Mouse (Mus musculus): ENCODE results near the gene Entpd1. TPM values are rescaled to one million over a fixed set of nuclear protein-coding genes. Genes with fewer than 3 reads are reported as not detected.
A peak's percentile ranks its signal among the peaks of the same experiment; 100 is the strongest.

Gene Entpd1
- polyA plus RNA-seq, 2 experiments = 7.4 to 9.8 TPM

DNA sequence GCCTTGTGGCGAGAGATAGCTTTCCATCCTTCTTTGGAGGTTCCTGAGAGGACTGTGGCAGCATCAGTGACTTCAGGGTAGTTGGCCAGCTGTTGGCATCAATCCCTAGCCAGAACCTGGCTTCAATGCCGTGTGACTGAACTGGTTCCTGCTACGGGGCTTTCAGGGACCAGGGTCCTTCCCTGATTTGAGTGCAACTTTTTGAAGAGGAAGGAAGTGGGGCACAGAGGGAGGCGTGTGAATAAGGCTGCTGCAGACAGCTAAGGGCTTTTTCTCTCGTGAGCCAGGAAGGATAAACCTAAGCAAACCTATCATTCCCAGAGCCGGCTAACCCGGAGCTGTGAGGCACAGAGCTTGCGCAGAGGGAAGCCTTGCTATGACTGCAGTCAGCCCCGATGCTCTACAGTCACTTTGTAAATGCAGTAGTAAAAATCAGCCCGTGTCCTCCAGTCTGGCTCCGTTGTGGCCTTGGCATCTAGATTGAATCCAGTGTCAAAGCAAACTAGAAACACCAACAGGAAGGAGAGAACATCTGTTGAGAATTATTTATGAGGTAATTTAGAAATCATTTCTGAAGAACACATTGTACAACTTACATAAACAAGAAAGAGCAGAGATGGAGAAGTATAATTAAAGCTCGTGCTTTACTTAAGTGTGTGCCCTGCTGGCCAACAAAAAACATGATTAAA lies 116.7 kb downstream of the Entpd1 start:
- no peak overlapping the region for H3K4me3 ChIP-seq (replicated peaks; ENCODE audit: low read length)
- DNase-seq (ENCODE audit: low spot score) (no peak), ATAC-seq (ENCODE audit: low FRiP score, low read depth) (no peak)
- no peak overlapping the region for H3K27ac ChIP-seq (replicated peaks; ENCODE audit: low read depth, low read length)
- TF ChIP-seq POLR2A (IDR thresholded peaks at IDR 0.05; ENCODE audit: borderline replicate concordance, extremely low read depth, insufficient read depth, insufficient read length) = no peak
- H3K9me3 ChIP-seq (ENCODE audit: control insufficient read depth, low read length) = no peaks in the 10 kb centered on the region
- H3K36me3 ChIP-seq (ENCODE audit: control insufficient read depth, insufficient read depth, low read length) = no peaks in the 10 kb centered on the region
- H3K27me3 ChIP-seq (ENCODE audit: control insufficient read depth, insufficient read depth, low read length) = no peaks in the 10 kb centered on the region
- H3K4me1 ChIP-seq (ENCODE audit: control insufficient read depth, insufficient read depth, low read length) = peaks cover 9% of the 10 kb centered on the region; the same call in 1 of the 2 replicates
- WGBS = 32% methylated on average over 12 of the region's 12 CpGs
- H3K4me2 ChIP-seq (replicated peaks; ENCODE audit: low read depth, low read length, severe bottlenecking) = no peak overlapping the region
- no peak overlapping the region for H3K9ac ChIP-seq (ENCODE audit: low read depth, low read length, severe bottlenecking)

DNA sequence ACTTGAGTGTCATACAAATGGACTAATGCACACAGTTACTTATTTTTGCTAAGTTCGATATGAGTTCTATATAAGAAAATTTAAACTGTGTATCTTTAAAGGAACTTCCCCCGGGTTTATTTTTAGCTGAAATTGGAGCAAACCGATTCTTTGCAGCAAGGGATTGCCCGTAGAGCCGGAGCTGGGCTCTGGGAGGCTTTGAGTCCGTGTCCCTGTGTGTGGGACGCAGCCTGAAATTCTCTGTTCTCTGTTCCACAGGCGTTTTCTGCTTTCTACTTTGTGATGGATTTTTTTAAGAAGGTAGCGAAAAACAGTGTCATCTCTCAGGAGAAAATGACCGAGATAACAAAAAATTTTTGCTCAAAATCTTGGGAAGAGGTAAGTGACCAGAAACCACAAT lies 121.2 kb downstream of the Entpd1 start:
- no peak for TF ChIP-seq POLR2A (IDR thresholded peaks at IDR 0.05; ENCODE audit: borderline replicate concordance, extremely low read depth, insufficient read depth, insufficient read length)
- Histone ChIP-seq H3K4me2 (replicated peaks; ENCODE audit: low read depth, low read length, severe bottlenecking) (no peak overlapping the region), H3K4me3 (replicated peaks; ENCODE audit: low read length) (no peak overlapping the region), H3K4me1 (ENCODE audit: control insufficient read depth, insufficient read depth, low read length) (peaks cover 8% of the 10 kb centered on the region; the same call in 1 of the 2 replicates), H3K27ac (replicated peaks; ENCODE audit: low read depth, low read length) (no peak overlapping the region), H3K27me3 (ENCODE audit: control insufficient read depth, insufficient read depth, low read length) (no peaks in the 10 kb centered on the region), H3K9ac (ENCODE audit: low read depth, low read length, severe bottlenecking) (no peak overlapping the region), H3K9me3 (ENCODE audit: control insufficient read depth, low read length) (no peaks in the 10 kb centered on the region), H3K36me3 (ENCODE audit: control insufficient read depth, insufficient read depth, low read length) (no peaks in the 10 kb centered on the region)
- 71% methylated on average over 10 of the region's 10 CpGs for WGBS
- DNase-seq (ENCODE audit: low spot score) (no peak), ATAC-seq (ENCODE audit: low FRiP score, low read depth) (no peak)

DNA sequence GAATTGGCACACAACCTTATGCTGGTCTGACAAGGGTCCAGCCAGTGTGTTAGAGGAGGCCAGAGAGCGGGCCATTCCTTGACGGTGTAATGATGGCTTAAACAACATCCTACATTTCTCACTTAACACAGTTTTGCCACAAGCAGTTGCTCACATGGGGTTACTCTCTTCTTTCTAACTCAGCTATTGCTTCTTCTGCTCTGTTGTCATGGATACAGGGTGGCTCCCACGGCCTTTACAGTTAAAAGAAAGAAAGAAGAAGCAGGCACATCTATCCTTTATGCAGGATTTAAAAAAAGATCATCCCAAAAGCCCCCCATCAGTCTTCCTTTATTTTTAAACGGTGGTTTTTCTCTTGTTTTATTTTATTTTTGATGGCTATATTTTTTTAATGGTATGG lies 121.7 kb downstream of the Entpd1 start:
- Histone ChIP-seq H3K9me3 (ENCODE audit: control insufficient read depth, low read length) (no peaks in the 10 kb centered on the region), H3K36me3 (ENCODE audit: control insufficient read depth, insufficient read depth, low read length) (no peaks in the 10 kb centered on the region), H3K4me3 (replicated peaks; ENCODE audit: low read length) (no peak overlapping the region), H3K27ac (replicated peaks; ENCODE audit: low read depth, low read length) (no peak overlapping the region), H3K9ac (ENCODE audit: low read depth, low read length, severe bottlenecking) (no peak overlapping the region), H3K27me3 (ENCODE audit: control insufficient read depth, insufficient read depth, low read length) (no peaks in the 10 kb centered on the region), H3K4me1 (ENCODE audit: control insufficient read depth, insufficient read depth, low read length) (peaks cover 3% of the 10 kb centered on the region; the same call in 1 of the 2 replicates), H3K4me2 (replicated peaks; ENCODE audit: low read depth, low read length, severe bottlenecking) (no peak overlapping the region)
- no peak for TF ChIP-seq POLR2A (IDR thresholded peaks at IDR 0.05; ENCODE audit: borderline replicate concordance, extremely low read depth, insufficient read depth, insufficient read length)
- ATAC-seq (ENCODE audit: low FRiP score, low read depth) = no peak
- 70% methylated on average over 4 of the region's 4 CpGs for WGBS
- DNase-seq (ENCODE audit: low spot score) = no peak

DNA sequence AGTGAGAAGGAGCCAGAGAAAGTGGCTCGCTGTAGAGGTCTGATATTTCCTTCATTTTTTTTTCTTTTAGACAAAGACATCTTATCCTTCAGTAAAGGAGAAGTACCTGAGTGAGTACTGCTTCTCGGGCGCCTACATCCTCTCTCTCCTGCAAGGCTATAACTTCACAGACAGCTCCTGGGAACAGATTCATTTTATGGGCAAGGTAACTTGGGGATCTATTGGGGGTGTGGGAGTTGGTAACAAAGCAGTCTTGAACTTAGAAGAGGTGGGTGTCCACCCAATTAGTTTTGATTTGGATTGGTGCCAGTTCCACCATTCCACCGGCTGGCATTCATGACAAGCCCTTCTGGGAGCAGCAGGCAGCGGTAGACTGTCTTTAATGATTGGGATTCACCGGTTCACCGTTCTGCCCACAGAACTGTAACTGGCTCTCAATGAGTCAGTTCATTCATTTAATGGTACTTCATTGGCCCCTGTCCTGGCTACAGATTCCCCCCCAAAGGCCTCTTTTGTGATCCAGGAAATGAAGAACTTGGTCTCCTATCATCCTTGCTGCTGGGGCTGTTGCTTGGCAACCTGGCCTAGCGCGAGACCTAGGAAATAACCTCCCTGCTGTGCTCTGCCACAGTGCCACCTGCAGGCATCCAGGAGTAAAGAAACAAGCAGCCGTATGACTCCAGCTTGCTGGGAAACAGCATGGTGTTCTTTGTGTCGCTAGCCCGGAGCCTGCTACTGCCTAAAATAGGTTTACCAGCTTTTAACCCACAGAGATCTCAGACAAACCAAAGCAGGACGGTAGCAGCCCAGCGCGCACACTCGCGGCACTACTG lies 124.7 kb downstream of the Entpd1 start:
- H3K9ac ChIP-seq (ENCODE audit: low read depth, low read length, severe bottlenecking) = no peak overlapping the region; the same call in 1 of the 2 replicates
- H3K27ac ChIP-seq (replicated peaks; ENCODE audit: low read depth, low read length) = no peak overlapping the region
- peak overlapping the region; percentile 33 for H3K4me2 ChIP-seq (replicated peaks; ENCODE audit: low read depth, low read length, severe bottlenecking)
- no peak overlapping the region; the same call in 1 of the 2 replicates for H3K4me3 ChIP-seq (replicated peaks; ENCODE audit: low read length)
- ATAC-seq (ENCODE audit: low FRiP score, low read depth) (peak; percentile 86), DNase-seq (ENCODE audit: low spot score) (peak; percentile 82)
- no peaks in the 10 kb centered on the region for H3K36me3 ChIP-seq (ENCODE audit: control insufficient read depth, insufficient read depth, low read length)
- H3K27me3 ChIP-seq (ENCODE audit: control insufficient read depth, insufficient read depth, low read length) = no peaks in the 10 kb centered on the region
- WGBS = 28% methylated on average over 17 of the region's 17 CpGs
- TF ChIP-seq POLR2A (IDR thresholded peaks at IDR 0.05; ENCODE audit: borderline replicate concordance, extremely low read depth, insufficient read depth, insufficient read length) = no peak
- no peaks in the 10 kb centered on the region for H3K4me1 ChIP-seq (ENCODE audit: control insufficient read depth, insufficient read depth, low read length)
- H3K9me3 ChIP-seq (ENCODE audit: control insufficient read depth, low read length) = no peaks in the 10 kb centered on the region

DNA sequence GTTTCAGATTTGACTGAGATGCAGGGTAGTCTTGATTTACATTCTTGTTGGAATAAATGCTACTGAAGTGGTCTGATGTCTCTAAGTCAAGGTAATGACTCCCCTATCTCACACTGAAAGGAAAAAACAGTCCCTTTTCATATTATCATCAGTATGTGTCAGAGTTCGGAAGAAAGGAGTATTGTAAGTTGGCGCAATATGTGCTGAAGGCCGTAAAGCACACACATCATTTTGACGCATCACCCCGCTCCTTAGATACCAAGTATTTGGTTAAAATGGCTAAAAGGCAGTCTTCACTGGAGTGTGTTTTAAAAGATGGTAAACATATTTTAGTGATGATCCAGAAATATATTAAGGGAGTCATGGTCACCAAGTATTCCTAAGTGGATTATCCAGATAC lies 125.4 kb downstream of the Entpd1 start:
- Histone ChIP-seq H3K27ac (replicated peaks; ENCODE audit: low read depth, low read length) (no peak overlapping the region), H3K36me3 (ENCODE audit: control insufficient read depth, insufficient read depth, low read length) (no peaks in the 10 kb centered on the region), H3K9ac (ENCODE audit: low read depth, low read length, severe bottlenecking) (no peak overlapping the region; the same call in 1 of the 2 replicates), H3K4me3 (replicated peaks; ENCODE audit: low read length) (no peak overlapping the region), H3K27me3 (ENCODE audit: control insufficient read depth, insufficient read depth, low read length) (no peaks in the 10 kb centered on the region), H3K4me1 (ENCODE audit: control insufficient read depth, insufficient read depth, low read length) (no peaks in the 10 kb centered on the region), H3K4me2 (replicated peaks; ENCODE audit: low read depth, low read length, severe bottlenecking) (peak overlapping the region; percentile 33; the same call in 1 of the 2 replicates), H3K9me3 (ENCODE audit: control insufficient read depth, low read length) (no peaks in the 10 kb centered on the region)
- DNase-seq (ENCODE audit: low spot score) (no peak), ATAC-seq (ENCODE audit: low FRiP score, low read depth) (no peak)
- no peak for TF ChIP-seq POLR2A (IDR thresholded peaks at IDR 0.05; ENCODE audit: borderline replicate concordance, extremely low read depth, insufficient read depth, insufficient read length)
- WGBS = 80% methylated on average over 5 of the region's 5 CpGs

Data from limb, embryonic 14.5 days (tissue).